Mouse (Mus musculus) CH12.LX (cell line): ENCODE measurements around the gene Il15. TPM values are rescaled to one million over a fixed set of nuclear protein-coding genes. Genes with fewer than 3 reads are reported as not detected.

Experiments
- DNase-seq: peaks from one replicate; pipeline ENCODE4 v3.0.0-alpha.2; 2013; ENCODE audit errors: extremely low read depth
- H3K27ac ChIP-seq: 2 replicates; pipeline ENCODE4 v1.5.1; 2012; ENCODE audit warnings: low read depth, mild to moderate bottlenecking, control low read depth, moderate library complexity; ENCODE audit not compliant: insufficient read depth
- H3K27me3 ChIP-seq: replicated peaks from 2 replicates; pipeline ENCODE3; 2012; ENCODE audit warnings: inconsistent platforms
- H3K36me3 ChIP-seq, 2 experiments: replicated peaks in 1 of 2; 2 replicates each; pipeline versions ENCODE3 to v1.6.1; 2012; ENCODE audit warnings: inconsistent platforms in 1 of 2, low read length in 1 of 2, mild to moderate bottlenecking in 1 of 2, mixed read lengths in 1 of 2, moderate library complexity in 1 of 2; ENCODE audit not compliant: control insufficient read depth in 1 of 2, insufficient read depth in 1 of 2
- H3K4me1 ChIP-seq, 2 experiments: 2 replicates each; pipeline ENCODE4 v1.6.1; 2012; ENCODE audit warnings: inconsistent platforms in 1 of 2, moderate library complexity in 1 of 2; ENCODE audit not compliant: insufficient read depth in 2 of 2, control insufficient read depth in 1 of 2
- H3K4me2 ChIP-seq: 2 replicates; pipeline ENCODE4 v1.6.1; 2012; ENCODE audit warnings: low read depth, mild to moderate bottlenecking, control low read depth; ENCODE audit not compliant: poor library complexity, insufficient read depth, severe bottlenecking
- H3K4me3 ChIP-seq, 3 experiments: fragments of 150-350 bp in 1 of 3; sonication (generic) in 1 of 3; replicated peaks in 1 of 3; 2 replicates each; pipeline versions ENCODE3 to v1.5.1; 2011 to 2012; ENCODE audit warnings: low read depth in 2 of 3, low read length in 2 of 3, mild to moderate bottlenecking in 2 of 3, moderate library complexity in 2 of 3, control low read depth in 1 of 3, improper control_type of control experiment in 1 of 3, inconsistent platforms in 1 of 3, mixed read lengths in 1 of 3; ENCODE audit not compliant: poor library complexity in 1 of 3
- H3K79me2 ChIP-seq: replicated peaks from 2 replicates; pipeline ENCODE4 v1.6.1; 2012; ENCODE audit warnings: mild to moderate bottlenecking, moderate library complexity; ENCODE audit not compliant: control insufficient read depth, poor library complexity, insufficient read depth, severe bottlenecking; ENCODE audit errors: extremely low read depth
- H3K9ac ChIP-seq: 2 replicates; pipeline ENCODE4 v1.6.1; 2012; ENCODE audit warnings: low read depth, mild to moderate bottlenecking, control low read depth, moderate library complexity; ENCODE audit not compliant: insufficient read depth
- H3K9me3 ChIP-seq: replicated peaks from 2 replicates; pipeline ENCODE3; 2012; ENCODE audit warnings: low read length, inconsistent platforms, mixed read lengths
- CHD1 ChIP-seq: IDR thresholded peaks from 2 replicates; pipeline ENCODE4 v1.6.1; 2012; ENCODE audit warnings: low read depth, low read length, improper control_type of control experiment, inconsistent platforms
- CHD2 ChIP-seq: IDR thresholded peaks from 2 replicates; pipeline ENCODE4 v1.6.1; 2011; ENCODE audit warnings: low read length, improper control_type of control experiment
- EP300 ChIP-seq: IDR thresholded peaks from 2 replicates; pipeline ENCODE4 v1.6.1; 2011; ENCODE audit warnings: low read length, improper control_type of control experiment
- IRF4 ChIP-seq: IDR thresholded peaks from 2 replicates; pipeline ENCODE4 v1.6.1; 2014; ENCODE audit warnings: low read depth, mild to moderate bottlenecking, inconsistent platforms, low read length, improper control_type of control experiment
- JUN ChIP-seq: IDR thresholded peaks from 2 replicates; pipeline ENCODE4 v1.6.1; 2011; ENCODE audit warnings: low read depth, mild to moderate bottlenecking, low read length, improper control_type of control experiment, moderate library complexity; ENCODE audit not compliant: insufficient read depth
- KAT2A ChIP-seq: IDR thresholded peaks from 2 replicates; pipeline ENCODE4 v1.6.1; 2012; ENCODE audit warnings: low read length, improper control_type of control experiment, inconsistent platforms; ENCODE audit not compliant: insufficient replicate concordance
- MAZ ChIP-seq: IDR thresholded peaks from 2 replicates; pipeline ENCODE4 v1.6.1; 2012; ENCODE audit warnings: low read depth, mild to moderate bottlenecking, inconsistent platforms, low read length, improper control_type of control experiment, moderate library complexity
- MEF2A ChIP-seq: IDR thresholded peaks from 2 replicates; pipeline ENCODE4 v1.6.1; 2014; ENCODE audit warnings: low read depth, mild to moderate bottlenecking, inconsistent platforms, low read length, improper control_type of control experiment, borderline replicate concordance
- MXI1 ChIP-seq: IDR thresholded peaks from 2 replicates; pipeline ENCODE4 v1.6.1; 2011; ENCODE audit warnings: mild to moderate bottlenecking, low read depth, low read length, improper control_type of control experiment
- NELFE ChIP-seq: IDR thresholded peaks from 2 replicates; pipeline ENCODE4 v1.6.1; 2011; ENCODE audit warnings: low read depth, low read length, improper control_type of control experiment
- NRF1 ChIP-seq: IDR thresholded peaks from 2 replicates; pipeline ENCODE4 v1.6.1; 2014; ENCODE audit warnings: low read depth, mild to moderate bottlenecking, inconsistent platforms, low read length, improper control_type of control experiment, moderate library complexity
- POLR2A ChIP-seq: IDR thresholded peaks from 2 replicates; pipeline ENCODE4 v1.6.1; 2011; ENCODE audit warnings: low read depth, mild to moderate bottlenecking, improper control_type of control experiment, low read length
- RAD21 ChIP-seq: IDR thresholded peaks from 2 replicates; pipeline ENCODE4 v1.6.1; 2011; ENCODE audit warnings: low read depth, mild to moderate bottlenecking, low read length, improper control_type of control experiment, moderate library complexity
- SIN3A ChIP-seq: IDR thresholded peaks from 2 replicates; pipeline ENCODE4 v1.6.1; 2012; ENCODE audit warnings: low read length, improper control_type of control experiment, inconsistent platforms
- TBP ChIP-seq: conservative IDR thresholded peaks from 2 replicates; pipeline ENCODE4 v1.6.1; 2011; ENCODE audit warnings: low read depth, low read length, improper control_type of control experiment
- TCF12 ChIP-seq: IDR thresholded peaks from 2 replicates; pipeline ENCODE4 v1.6.1; 2014; ENCODE audit warnings: low read depth, mild to moderate bottlenecking, inconsistent platforms, low read length, improper control_type of control experiment
- UBTF ChIP-seq: IDR thresholded peaks from 2 replicates; pipeline ENCODE4 v1.6.1; 2012; ENCODE audit warnings: low read depth, mild to moderate bottlenecking, inconsistent platforms, low read length, improper control_type of control experiment, moderate library complexity
- USF1 ChIP-seq: IDR thresholded peaks from 2 replicates; pipeline ENCODE4 v1.6.1; 2014; ENCODE audit warnings: low read depth, mild to moderate bottlenecking, inconsistent platforms, low read length, improper control_type of control experiment
- USF2 ChIP-seq: conservative IDR thresholded peaks from 2 replicates; pipeline ENCODE4 v1.6.1; 2011; ENCODE audit warnings: low read depth, low read length, improper control_type of control experiment
- ZC3H11A ChIP-seq: IDR thresholded peaks from 2 replicates; pipeline ENCODE4 v1.6.1; 2012; ENCODE audit warnings: low read depth, mild to moderate bottlenecking, inconsistent platforms, low read length, improper control_type of control experiment
- ZKSCAN1 ChIP-seq: IDR thresholded peaks from 2 replicates; pipeline ENCODE4 v1.6.1; 2012; ENCODE audit warnings: low read depth, inconsistent platforms, low read length, improper control_type of control experiment, borderline replicate concordance
- dilution Hi-C: fragments of 300-500 bp; cut with MboI; formaldehyde crosslinking; loops from 2 replicates; pipeline ENCODE4 v1.14.3; 2020; ENCODE audit warnings: low sequenced_read_pairs; ENCODE audit not compliant: extremely low pct_unique_long_range_greater_than_20kb, extremely low pct_ligation_motif_present
- in situ Hi-C: fragments of 300-500 bp; cut with MboI; formaldehyde crosslinking; loops from 3 replicates; pipeline ENCODE4 v1.14.3; 2019; ENCODE audit warnings: low sequenced_read_pairs, low pct_ligation_motif_present, low pct_unique_long_range_greater_than_20kb, mixed read lengths
- polyA plus RNA-seq: library from polyadenylated mRNA; unstranded; fragments of >175 nt; gene quantifications from 2 replicates; pipeline ENCODE4 v1.2.1, GENCODE M21; 2012; ENCODE audit warnings: low read depth; ENCODE audit not compliant: insufficient read length
- total RNA-seq, 2 experiments: library from RNA; depleted of rRNA; stranded (reverse); fragments of 300-350 nt in 1 of 2; fragments of >200 nt in 1 of 2; gene quantifications; 2 replicates each; pipeline ENCODE4 v1.2.3; 2012 to 2014

Gene Il15
- total and polyA plus RNA-seq, 3 experiments: 2.2 to 8.9 (median 4.0) TPM

DNA sequence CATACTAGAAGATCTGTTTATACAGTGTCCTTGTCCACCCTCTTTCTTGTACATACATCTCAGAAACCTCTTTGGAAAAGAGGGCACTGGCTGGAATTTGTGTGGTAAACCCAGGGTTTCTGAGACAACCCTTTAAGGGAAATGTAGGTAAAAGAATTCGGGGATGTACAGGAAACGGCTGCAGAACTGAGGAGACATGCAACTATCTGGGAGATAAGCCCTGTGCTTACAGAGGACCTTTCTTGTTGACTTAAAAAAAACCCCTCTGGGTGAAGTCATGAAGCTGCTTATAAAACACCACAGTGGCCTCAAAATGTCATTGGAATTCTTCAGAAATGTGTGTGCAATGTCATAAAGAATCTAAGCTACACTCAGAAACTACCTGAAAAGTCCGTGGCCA, 85.6 kb downstream of the Il15 start:
- DNase-seq: no peak

DNA sequence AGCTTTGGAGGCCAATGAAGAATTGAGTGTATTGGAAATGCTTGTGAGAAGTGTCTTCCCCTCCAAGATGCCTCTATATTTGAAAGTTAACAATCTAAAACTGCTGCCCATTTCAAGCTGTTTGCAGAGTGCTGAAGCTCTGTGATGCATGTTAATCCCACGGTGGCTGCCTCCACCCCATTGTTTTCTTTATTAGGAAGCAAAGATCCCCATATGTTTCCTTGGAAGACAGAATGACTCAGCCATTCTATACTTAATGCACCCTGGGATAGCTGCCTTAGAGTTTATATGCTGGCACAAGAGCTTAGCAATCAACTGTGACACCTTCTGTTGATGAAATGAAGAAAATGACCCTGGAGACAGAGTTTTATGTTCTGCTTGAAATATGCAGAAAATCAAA, 96.6 kb downstream of the Il15 start:
- Histone ChIP-seq H3K27ac (no peak overlapping the region), H3K4me1 (no peaks in the 10 kb centered on the region), H3K4me2 (no peak overlapping the region), H3K9me3 (no peaks in the 10 kb centered on the region), H3K27me3 (no peaks in the 10 kb centered on the region), H3K36me3 (no peaks in the 10 kb centered on the region), H3K9ac (no peak overlapping the region), H3K79me2 (no peaks in the 10 kb centered on the region), H3K4me3 (no peak overlapping the region)
- dilution Hi-C loops: no loop called here
- no peak for TF ChIP-seq USF1
- TF ChIP-seq CHD2: no peak
- TF ChIP-seq MXI1: no peak
- TF ChIP-seq JUN: no peak
- in situ Hi-C loops: no loop called here
- DNase-seq: no peak

More for the DNA sequence above, 85.6 kb downstream of the Il15 start:
- Histone ChIP-seq H3K9ac (no peak overlapping the region), H3K27ac (no peak overlapping the region), H3K4me2 (no peak overlapping the region), H3K36me3 (no peaks in the 10 kb centered on the region), H3K4me1 (no peaks in the 10 kb centered on the region), H3K9me3 (no peaks in the 10 kb centered on the region), H3K79me2 (no peaks in the 10 kb centered on the region), H3K4me3 (no peak overlapping the region), H3K27me3 (no peaks in the 10 kb centered on the region)
- TF ChIP-seq EP300: no peak
- no peak for TF ChIP-seq IRF4
- TF ChIP-seq POLR2A: no peak
- no peak for TF ChIP-seq NELFE
- no peak for TF ChIP-seq USF2
- TF ChIP-seq MEF2A: no peak
- no peak for TF ChIP-seq RAD21
- no peak for TF ChIP-seq TCF12
- no peak for TF ChIP-seq TBP
- no peak for TF ChIP-seq SIN3A
- no peak for TF ChIP-seq NRF1
- no peak for TF ChIP-seq UBTF
- TF ChIP-seq KAT2A: no peak
- TF ChIP-seq ZKSCAN1: no peak
- no peak for TF ChIP-seq CHD1
- no peak for TF ChIP-seq MAZ
- TF ChIP-seq ZC3H11A: no peak
- TF ChIP-seq CHD2: no peak
- in situ Hi-C loops: no loop called here
- dilution Hi-C loops: no loop called here
